Mouse (Mus musculus) CH12F3 (cell line): Measurements from ENCODE around the gene Gata2.
"Not testable (repeated sequence)": the region's sequence is repeated elsewhere in the genome, so short reads cannot be mapped to it uniquely, and the experiment has no call there.

Source experiments
- in situ Hi-C: fragments of 300-500 bp; cut with MboI; formaldehyde crosslinking; loops from 2 replicates; pipeline ENCODE4 v1.14.3; 2020; ENCODE audit warnings: low sequenced_read_pairs

The Gata2 gene

GRCm38 (mm10) chr6:88193433-88194052 lies at the start of gene Gata2:
Gene Gata2, plus strand, starts transcription at chr6:88193891.
- in situ Hi-C loops, result no loop called here

GRCm38 (mm10) chr6:88145793-88146192 lies 47.9 kb upstream of the Gata2 start:
- in situ Hi-C loops, result no loop called here

DNA sequence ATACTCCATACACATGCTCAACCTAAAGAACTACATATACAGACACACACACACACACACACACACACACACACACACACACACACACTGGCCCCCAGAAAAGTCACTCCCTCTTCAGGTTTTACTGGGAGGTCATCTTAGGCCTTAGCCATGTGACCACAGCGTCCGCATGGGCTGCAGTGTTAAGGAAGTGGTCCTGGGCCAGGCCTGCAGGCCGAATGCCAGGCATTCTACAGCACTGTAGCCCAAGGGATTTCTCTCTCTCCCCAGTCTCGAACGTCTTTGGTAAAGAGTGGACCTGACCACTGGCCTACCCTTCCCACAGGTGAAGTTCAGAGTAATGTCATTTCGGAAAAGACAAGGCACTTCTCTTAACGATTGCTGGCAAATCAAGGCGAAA lies 47.1 kb upstream of the Gata2 start:
- in situ Hi-C loops, result no loop called here

DNA sequence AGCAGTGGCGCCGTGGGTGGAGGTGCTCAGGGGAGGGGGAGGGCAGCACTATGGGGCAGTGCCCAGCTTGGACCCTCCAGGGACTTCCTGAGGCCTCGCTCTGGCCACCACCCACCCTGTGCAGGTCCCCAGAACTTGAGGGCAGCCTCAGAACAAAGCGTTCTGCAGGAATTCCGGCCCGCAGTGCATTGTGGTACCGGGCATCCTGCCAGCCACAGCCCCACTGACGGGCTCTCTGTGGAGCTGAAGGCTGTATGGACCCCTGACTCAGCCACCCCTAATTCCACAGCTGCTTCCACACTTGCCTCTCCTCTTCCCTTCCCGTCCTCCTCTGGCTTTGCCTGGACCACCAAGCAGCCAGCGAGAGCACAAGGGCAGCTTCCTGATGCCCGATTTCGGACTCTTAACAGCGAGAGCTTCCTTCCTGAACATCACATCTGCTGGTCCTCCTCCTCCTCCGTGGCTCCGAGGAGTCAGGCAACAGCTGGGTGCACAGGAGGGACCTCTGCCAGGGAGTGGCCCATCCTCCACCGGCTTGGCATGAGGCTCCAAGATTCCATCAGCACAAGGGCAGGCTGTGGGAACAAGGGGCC lies 46.2 kb upstream of the Gata2 start:
- in situ Hi-C loops, result no loop called here

GRCm38 (mm10) chr6:88151335-88151734 lies 42.4 kb upstream of the Gata2 start:
- in situ Hi-C loops, result no loop called here

GRCm38 (mm10) chr6:88152127-88152705 lies 41.5 kb upstream of the Gata2 start:
- in situ Hi-C loops, result no loop called here

GRCm38 (mm10) chr6:88152979-88153378 lies 40.7 kb upstream of the Gata2 start:
- in situ Hi-C loops, result no loop called here

DNA sequence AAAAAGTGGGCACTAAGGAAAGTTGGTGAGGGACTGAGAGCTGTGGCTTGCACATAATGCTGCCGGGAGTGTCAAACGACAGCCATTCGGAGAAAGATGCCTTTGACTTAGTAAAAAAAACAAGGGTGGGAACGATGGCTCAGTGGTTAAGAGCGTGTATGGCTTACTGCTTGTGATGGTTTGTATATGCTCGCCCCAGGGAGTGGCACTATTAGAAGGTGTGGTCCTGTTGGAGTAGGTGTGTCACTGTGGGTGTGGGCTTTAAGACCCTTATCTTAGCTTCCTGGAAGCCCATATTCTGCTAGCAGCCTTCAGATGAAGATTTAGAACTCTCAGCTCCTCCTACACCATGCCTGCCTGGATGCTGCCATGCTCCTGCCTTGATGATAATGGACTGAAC lies 38.1 kb upstream of the Gata2 start:
- in situ Hi-C loops, result not testable (repeated sequence)

DNA sequence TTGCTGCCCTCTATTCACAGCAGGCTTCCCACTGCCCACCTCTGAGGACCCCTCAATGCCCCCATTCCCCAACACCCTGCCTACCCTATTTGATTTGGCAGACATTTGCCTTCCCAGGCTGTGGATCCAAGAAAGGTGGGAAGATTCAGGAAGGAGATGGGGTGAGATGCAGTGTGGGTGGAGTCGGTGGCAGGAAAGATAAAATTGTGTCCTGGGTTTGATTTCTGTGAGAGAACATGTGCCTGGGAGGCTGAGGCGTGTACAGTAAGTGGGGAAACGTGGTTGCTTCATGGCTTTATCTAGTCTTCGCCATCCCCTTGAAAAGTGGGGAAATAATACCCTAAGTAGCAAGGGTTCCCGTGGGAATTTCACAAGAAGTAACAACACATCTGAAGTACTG lies 34.9 kb upstream of the Gata2 start:
- in situ Hi-C loops, result no loop called here

- in situ Hi-C loops, result no loop called here
Measured at GRCm38 (mm10) chr6:88166054-88166453, 27.6 kb upstream of the Gata2 start.

DNA sequence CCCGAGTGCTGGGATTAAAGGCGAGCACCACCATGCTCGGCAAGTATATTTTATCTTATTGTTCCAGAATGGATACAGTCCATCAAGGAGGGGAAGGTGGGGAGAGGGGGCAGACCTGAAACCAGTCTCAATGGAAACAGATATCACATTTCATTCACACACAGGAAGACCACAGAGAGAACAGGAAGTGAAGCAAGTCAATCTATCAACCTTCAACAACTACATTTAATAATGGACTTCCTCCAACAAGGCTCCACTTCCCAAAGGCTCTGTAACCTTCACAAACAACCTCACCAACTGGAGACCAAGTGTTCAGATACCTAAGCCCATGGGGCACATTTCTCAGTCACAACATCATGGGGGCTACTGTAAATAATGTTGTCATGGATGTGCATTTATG lies 19.5 kb upstream of the Gata2 start:
- in situ Hi-C loops, result no loop called here

- in situ Hi-C loops, result no loop called here
Measured at GRCm38 (mm10) chr6:88174676-88175075, 19.0 kb upstream of the Gata2 start.

- in situ Hi-C loops, result no loop called here
Measured at GRCm38 (mm10) chr6:88184671-88185070, 9.0 kb upstream of the Gata2 start.

- in situ Hi-C loops, result no loop called here
Measured at GRCm38 (mm10) chr6:88188148-88188547, 5.5 kb upstream of the Gata2 start.

- in situ Hi-C loops, result no loop called here
Measured at GRCm38 (mm10) chr6:88189312-88190042, 4.2 kb upstream of the Gata2 start.

- in situ Hi-C loops, result no loop called here
Measured at GRCm38 (mm10) chr6:88190043-88190309, 3.7 kb upstream of the Gata2 start.

DNA sequence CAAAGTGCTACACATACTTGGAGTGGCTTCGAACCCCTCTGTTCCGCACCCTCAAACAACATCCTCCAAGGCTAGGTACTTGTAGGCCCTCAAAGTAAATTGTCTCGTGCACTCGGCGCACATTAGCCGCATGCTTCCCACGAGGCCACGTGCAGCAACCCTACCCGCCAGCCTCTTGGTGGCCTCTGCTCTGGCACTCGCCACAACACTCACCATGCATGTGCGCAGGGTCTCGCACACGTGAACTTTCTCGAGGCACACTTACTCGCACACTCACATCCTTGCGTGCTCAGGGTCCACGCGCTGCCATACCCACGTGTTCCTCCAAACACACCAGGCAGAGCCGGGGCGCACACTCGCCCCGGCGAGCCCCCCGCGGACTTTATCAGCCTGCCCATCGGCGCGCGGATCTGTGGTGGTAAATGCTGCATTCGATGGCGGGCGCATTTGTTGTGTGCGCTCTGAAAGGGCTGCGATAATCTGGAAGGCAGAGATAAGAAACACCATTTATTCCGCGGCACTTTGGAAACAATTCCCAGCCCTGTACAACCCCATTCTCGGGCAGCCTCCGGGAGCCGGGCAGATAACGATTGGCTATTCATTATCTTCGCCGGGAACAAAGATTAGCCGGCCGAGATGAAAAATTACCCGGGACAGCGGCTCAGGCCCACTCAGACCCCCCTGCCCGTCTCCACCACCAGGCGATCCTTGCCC lies 3.2 kb upstream of the Gata2 start:
- in situ Hi-C loops, result no loop called here

DNA sequence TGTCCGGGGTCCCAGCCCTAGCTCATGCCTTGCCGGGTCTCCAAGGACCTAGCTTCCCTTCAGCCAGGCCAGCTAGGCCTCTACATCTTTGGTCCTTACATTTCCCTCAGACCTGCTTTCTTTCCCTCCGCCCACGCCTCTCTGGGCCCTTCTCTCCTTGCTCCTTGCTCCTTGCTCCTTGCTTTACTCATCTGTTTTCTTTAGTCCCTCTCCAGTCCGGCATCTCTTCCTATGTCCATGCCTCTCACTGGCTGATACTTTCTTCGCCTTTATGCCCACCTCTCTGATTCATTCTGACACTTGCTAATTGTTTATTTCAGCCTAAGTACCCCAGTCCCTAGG lies 2.7 kb upstream of the Gata2 start:
- in situ Hi-C loops, result no loop called here

DNA sequence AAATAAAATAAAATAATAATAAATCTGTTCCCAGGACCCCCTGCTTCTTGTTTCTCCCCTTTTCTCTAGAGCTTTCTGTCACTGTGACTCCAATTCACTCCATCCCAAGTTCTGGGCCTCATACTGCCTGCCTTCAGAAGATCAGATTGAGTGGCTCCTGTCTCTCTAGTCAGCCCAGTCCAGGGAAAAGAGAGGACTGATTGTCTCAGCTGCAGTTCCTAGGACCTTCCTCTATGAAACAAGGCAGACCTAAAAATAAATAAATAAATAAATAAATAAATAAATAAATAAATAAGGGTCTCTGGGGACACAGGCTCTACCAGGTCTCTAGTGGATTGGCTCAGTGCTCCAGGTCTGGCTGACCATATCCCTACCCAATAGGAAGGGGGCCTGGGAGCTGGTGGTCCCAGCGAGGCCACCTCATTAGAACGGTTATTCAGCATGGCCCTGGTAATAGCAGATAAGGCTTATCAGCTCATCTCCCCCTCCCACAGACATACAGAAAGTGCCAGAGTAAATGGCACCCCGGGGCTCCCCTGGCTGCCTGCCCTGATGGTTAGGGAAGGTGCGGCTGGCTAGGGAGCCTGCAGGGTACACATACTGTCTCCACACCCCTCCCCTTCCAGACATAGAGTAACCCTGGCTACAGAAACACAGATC lies 2.1 kb upstream of the Gata2 start:
- in situ Hi-C loops, result no loop called here

GRCm38 (mm10) chr6:88192756-88193155 lies 935 bp upstream of the Gata2 start:
- in situ Hi-C loops, result no loop called here
